Mouse (Mus musculus) inflammation-experienced regulatory T-cells, adult 6 months (primary cell): Measurements from ENCODE around the gene Fbxo34. TPM values are rescaled to one million over a fixed set of nuclear protein-coding genes. Genes with fewer than 3 reads are reported as not detected.
"Not testable (repeated sequence)": the region's sequence is repeated elsewhere in the genome, so short reads cannot be mapped to it uniquely, and the experiment has no call there.

Source experiments
- ATAC-seq: one replicate; pipeline ENCODE4 v1.8.0; 2017
- polyA plus RNA-seq, 3 experiments: library from polyadenylated mRNA; unstranded; fragments of 100-300 nt; shearing (Covaris generic); gene quantifications; one replicate each; pipeline ENCODE4 v1.2.1; 2017

Fbxo34 gene
- polyA plus RNA-seq, 3 experiments from 2014 or later, result 8.7 to 10.3 (median 9.4) TPM

- no peak for ATAC-seq
Measured at GRCm38 (mm10) chr14:47563106-47563505, 112.9 kb downstream of the Fbxo34 start.

- peak; percentile 95 for ATAC-seq
Measured at GRCm38 (mm10) chr14:47567962-47568652, 117.9 kb downstream of the Fbxo34 start.

- ATAC-seq, result not testable (repeated sequence)
Measured at GRCm38 (mm10) chr14:47570549-47570948, 120.3 kb downstream of the Fbxo34 start, which contains the start of gene Atg14. Atg14 (minus strand) TSS chr14:47570649.

- ATAC-seq, result no peak
Measured at GRCm38 (mm10) chr14:47572707-47573106, 122.5 kb downstream of the Fbxo34 start.

- ATAC-seq, result no peak
Measured at GRCm38 (mm10) chr14:47574721-47575120, 124.5 kb downstream of the Fbxo34 start.

- no peak for ATAC-seq
Measured at GRCm38 (mm10) chr14:47576687-47577086, 126.5 kb downstream of the Fbxo34 start.

- ATAC-seq, result no peak
Measured at GRCm38 (mm10) chr14:47578086-47578485, 127.9 kb downstream of the Fbxo34 start.

- no peak for ATAC-seq
Measured at GRCm38 (mm10) chr14:47581280-47581679, 131.1 kb downstream of the Fbxo34 start.

Other genes with a start within 250 kb of the Fbxo34 start
- gene Wdhd1, start 173.6 kb upstream of the Fbxo34 start, polyA plus RNA-seq, result 10 to 100 TPM; 16.0 to 32.0 (median 17.7) TPM
- gene Socs4, start 173.5 kb upstream of the Fbxo34 start, polyA plus RNA-seq, result 1 to 10 TPM; 5.3 to 6.0 (median 6.0) TPM
- gene Mapk1ip1l, start 152.2 kb upstream of the Fbxo34 start, polyA plus RNA-seq, result 10 to 100 TPM; 45.2 to 52.2 (median 49.0) TPM
- 100 to 1,000 TPM in 1 of 3 experiments, 10 to 100 TPM in 1, 1 to 10 TPM in 1; 7.1 to 195 (median 12.4) TPM for gene Lgals3, start 82.7 kb upstream of the Fbxo34 start, polyA plus RNA-seq
- gene Dlgap5, start 32.0 kb upstream of the Fbxo34 start, polyA plus RNA-seq, result 10 to 100 TPM in 2 of 3 experiments, 1 to 10 TPM in 1; 9.9 to 33.6 (median 14.7) TPM
- gene Atg14, start 120.2 kb downstream of the Fbxo34 start, polyA plus RNA-seq, result 10 to 100 TPM in 2 of 3 experiments, 1 to 10 TPM in 1; 8.2 to 18.1 (median 14.5) TPM
- gene Ktn1, start 198.0 kb downstream of the Fbxo34 start, polyA plus RNA-seq, result 10 to 100 TPM; 47.9 to 86.0 (median 74.2) TPM